Mouse (Mus musculus) kidney, postnatal 10 days (tissue): ENCODE measurements around the gene Lix1l.
"Not testable (repeated sequence)": the region's sequence is repeated elsewhere in the genome, so short reads cannot be mapped to it uniquely, and the experiment has no call there.

ENCODE experiments used
- DNase-seq: peaks from one replicate; pipeline ENCODE4 v3.0.0; 2021; ENCODE audit warnings: mixed read lengths

Lix1l gene

GRCm38 (mm10) chr3:96634015-96634414, 33.1 kb downstream of the Lix1l start:
- DNase-seq, result no peak

- DNase-seq, result peak; percentile 95
Observed at GRCm38 (mm10) chr3:96634928-96635879, 34.3 kb downstream of the Lix1l start, which contains the start of the genes Pex11b and Gm42957. Gene Pex11b, plus strand, starts transcription at chr3:96635376. Gene Gm42957, plus strand, starts transcription at chr3:96635474.

DNA sequence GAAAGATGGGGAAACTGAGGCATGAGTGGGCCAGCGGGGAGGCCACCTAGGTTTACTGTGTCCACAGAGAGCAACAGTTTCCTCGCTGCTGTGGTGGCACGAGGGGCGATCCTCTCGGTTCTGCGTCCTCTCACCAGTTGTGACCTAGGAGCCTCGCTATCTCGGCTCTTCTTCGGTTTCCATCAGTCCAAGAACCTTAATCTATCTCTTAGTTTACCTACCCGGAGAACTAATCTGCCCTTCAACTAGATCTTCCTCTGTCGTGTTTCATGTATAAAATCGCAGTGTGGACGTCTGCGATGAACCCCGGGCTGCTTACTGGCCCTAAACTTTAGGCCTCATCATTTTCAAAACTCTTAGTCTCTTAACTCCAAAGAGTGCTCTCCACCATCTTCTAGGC, 35.0 kb downstream of the Lix1l start:
- no peak for DNase-seq

DNA sequence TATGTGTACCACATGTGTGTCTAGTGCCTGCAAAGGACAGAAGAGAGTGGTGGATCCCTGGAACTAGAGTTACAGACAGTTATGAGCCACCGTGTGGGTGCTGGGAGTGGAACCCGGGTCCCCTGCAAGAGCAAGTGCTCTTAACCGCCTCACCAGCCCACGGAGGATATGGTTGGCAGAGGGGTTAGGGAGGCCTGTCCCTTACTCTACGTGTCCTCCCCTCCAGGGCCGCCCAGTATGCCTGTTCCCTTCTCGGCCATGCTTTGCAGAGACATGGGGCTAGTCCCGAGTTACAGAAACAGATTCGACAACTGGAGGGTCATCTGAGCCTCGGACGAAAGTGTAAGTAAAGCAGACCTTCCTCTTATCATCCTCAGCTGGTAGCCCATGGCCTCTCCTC, 35.5 kb downstream of the Lix1l start:
- peak; percentile 15 for DNase-seq

- DNase-seq, result peak; percentile 77
Observed at GRCm38 (mm10) chr3:96639219-96639618, 38.3 kb downstream of the Lix1l start.

GRCm38 (mm10) chr3:96645018-96645649, 44.2 kb downstream of the Lix1l start, which contains the start of gene Itga10:
Gene Itga10, plus strand, starts transcription at chr3:96645584.
- peak; percentile 71 for DNase-seq

DNA sequence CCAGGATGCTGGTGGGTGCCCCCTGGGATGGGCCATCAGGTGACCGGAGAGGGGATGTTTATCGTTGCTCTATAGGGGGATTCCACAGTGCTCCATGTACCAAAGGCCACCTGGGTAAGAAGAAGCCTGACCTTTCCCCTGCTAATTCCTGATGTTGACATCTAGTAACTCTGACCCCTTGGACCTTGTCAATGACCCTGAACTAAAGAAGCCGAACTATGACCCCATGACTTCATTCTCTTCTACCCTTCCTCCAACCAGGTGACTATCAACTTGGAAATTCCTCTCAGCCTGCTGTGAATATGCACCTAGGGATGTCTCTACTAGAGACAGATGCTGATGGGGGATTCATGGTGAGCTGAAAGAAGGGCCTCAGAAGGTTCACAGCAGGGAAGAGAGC, 46.4 kb downstream of the Lix1l start:
- DNase-seq, result no peak

GRCm38 (mm10) chr3:96660901-96661300, 60.0 kb downstream of the Lix1l start:
- DNase-seq, result no peak

GRCm38 (mm10) chr3:96662731-96663316, 61.9 kb downstream of the Lix1l start:
- DNase-seq, result no peak

DNA sequence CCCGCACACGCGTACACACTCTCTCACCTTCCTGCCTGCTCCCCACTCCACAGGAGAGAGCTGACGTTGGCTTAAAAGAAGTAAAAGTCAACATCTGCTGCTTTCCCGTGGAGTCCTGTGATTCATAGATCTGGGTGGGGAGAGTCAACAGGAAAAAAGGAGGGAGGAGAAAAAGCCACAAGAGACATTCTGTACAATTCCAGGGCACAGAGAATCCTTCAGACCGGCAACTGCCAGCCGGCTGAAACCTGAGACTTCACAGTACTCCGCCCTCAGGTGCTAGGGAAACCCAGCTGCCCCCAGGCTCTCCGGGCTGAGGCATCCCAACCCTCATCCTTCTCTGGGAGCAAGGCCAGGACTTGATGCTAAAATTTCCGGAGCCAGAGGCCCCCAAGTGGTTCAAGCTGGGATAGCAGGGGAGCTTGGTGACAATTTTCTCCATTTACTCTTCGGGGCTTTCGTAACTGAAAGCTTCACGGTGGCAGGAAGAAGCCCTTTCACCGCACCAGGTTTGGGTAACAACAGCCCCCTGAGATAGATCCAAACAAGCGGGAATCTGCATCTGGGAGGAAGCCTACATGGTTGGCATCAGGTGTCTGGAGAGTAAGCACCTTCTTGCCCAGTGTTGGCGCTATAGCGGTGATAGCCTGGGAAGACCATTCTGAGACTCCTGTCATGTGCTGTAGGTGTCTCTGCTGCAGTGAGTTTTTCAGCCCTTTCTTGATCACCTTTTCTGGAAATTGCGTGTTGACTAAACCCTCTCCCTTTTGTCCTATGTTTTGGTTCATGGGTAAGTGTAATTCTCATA, 62.7 kb downstream of the Lix1l start:
- DNase-seq, result peak; percentile 89

- not testable (repeated sequence) for DNase-seq
Observed at GRCm38 (mm10) chr3:96665732-96666363, 64.9 kb downstream of the Lix1l start.

- DNase-seq, result no peak
Observed at GRCm38 (mm10) chr3:96666916-96667315, 66.0 kb downstream of the Lix1l start.

DNA sequence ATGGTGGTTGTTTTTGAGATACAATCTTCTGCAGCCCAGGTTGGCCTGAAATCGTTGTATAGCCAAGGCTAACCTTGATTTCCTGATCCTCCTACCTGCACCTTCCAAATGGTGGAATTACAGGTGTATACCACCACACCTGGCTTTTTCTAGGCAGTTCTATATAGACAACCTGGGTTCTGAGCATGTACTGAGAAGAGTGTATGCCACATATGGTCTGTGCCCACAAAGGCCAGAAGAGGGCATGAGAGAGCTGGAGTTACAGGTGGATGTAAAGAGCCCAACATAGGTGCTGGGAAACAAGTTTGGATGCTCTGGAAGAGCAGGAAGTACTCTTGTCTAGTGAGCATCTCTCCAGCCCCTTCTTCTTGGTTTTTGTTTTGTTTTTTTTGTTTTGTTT, 66.4 kb downstream of the Lix1l start:
- DNase-seq, result peak; percentile 40

DNA sequence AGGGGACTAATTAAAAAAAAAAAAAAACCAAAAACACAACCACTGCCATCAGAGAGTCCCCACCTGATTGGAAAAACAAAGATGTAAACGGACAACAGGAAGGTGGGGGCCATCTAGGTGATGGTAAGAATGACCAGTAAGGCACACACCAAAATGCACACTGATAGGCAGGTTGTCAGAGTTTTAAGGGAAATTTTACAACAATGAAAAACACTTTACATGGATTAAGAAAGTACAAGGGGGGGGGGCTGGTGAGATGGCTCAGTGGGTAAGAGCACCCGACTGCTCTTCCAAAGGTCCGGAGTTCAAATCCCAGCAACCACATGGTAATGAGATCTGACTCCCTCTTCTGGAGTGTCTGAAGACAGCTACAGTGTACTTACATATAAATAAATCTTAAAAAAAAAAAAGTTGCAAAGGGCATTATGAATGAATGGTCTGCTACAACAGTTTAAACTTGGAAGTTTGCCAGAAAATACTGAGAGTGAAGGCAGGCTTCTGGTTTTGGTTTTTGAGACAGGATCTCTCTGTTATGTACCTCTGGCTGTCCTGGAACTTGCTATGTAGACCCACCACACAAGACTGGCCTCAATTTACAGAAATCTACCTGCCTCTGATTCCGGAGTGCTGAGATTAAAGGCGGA, 67.6 kb downstream of the Lix1l start:
- no peak for DNase-seq

GRCm38 (mm10) chr3:96669727-96670468, 68.9 kb downstream of the Lix1l start, which contains the start of gene Ankrd35:
Gene Ankrd35, plus strand, starts transcription at chr3:96670131.
- DNase-seq, result peak; percentile 88

DNA sequence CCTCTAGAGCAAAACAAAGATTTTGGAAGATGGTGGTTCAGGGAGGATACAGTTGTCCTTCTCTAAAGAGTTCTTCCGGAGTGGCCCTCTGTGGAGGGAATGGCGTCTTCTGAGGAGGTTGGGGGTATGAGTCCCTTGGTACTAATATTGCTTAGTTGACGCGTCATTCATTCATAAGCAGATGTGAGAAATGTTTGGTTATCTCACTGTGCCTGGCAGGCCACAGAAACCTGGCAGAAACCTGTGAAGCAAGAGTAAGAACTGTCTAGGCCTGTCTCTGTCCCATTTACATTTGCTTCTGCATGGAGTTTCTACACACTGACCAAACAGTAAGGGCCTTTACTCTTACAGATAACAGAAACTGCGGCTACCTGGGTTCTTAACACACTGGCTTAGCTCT, 70.6 kb downstream of the Lix1l start:
- DNase-seq, result no peak

- DNase-seq, result no peak
Observed at GRCm38 (mm10) chr3:96673514-96673913, 72.6 kb downstream of the Lix1l start.

- peak; percentile 50 for DNase-seq
Observed at GRCm38 (mm10) chr3:96674442-96674841, 73.5 kb downstream of the Lix1l start.

- no peak for DNase-seq
Observed at GRCm38 (mm10) chr3:96675171-96675570, 74.2 kb downstream of the Lix1l start.

GRCm38 (mm10) chr3:96675690-96676089, 74.7 kb downstream of the Lix1l start:
- no peak for DNase-seq
